12 mouse cellular contexts compared by ENCODE assay signal in genomic region chr13:33563366-33563765, GRCm38 (mm10).
"Had no signal": no experiment of that assay in that cellular context is flagged by ENCODE, and none has a peak within 500 bp of the region (broad histone marks: within the 10 kb centered on the region; RNA-seq: fewer than 3 reads in every experiment).

No protein-coding gene starts in this region.

- DNase-seq: left cerebral cortex, postnatal 4 days; liver; liver, embryonic 13.5 days; liver, postnatal 0 days; lung, adult 18-20 months; lung, adult 2 months; lung, embryonic 14.5 days; lung, postnatal 10 days; lung, postnatal 14 days; lung, postnatal 36 days; lung, postnatal 4 days; midbrain, embryonic 14.5 days had no signal
